Mouse (Mus musculus): ENCODE data around the gene Grcc10. TPM values are rescaled to one million over a fixed set of nuclear protein-coding genes. Genes with fewer than 3 reads are reported as not detected.

The Grcc10 gene
- polyA plus RNA-seq, 1 experiment from 2014 or later = 549 TPM

- Histone ChIP-seq H3K27ac (replicated peaks; ENCODE audit: low read depth, low read length) (no peak overlapping the region), H3K4me3 (ENCODE audit: low read depth, low read length) (no peak overlapping the region), H3K4me1 (ENCODE audit: control insufficient read depth, insufficient read depth, low read length) (no peaks in the 10 kb centered on the region), H3K27me3 (ENCODE audit: control insufficient read depth, insufficient read depth, low read length) (no peaks in the 10 kb centered on the region), H3K4me2 (ENCODE audit: low read depth, severe bottlenecking) (no peak overlapping the region), H3K9me3 (ENCODE audit: control insufficient read depth, low read length) (no peaks in the 10 kb centered on the region), H3K9ac (ENCODE audit: low read length) (no peak overlapping the region), H3K36me3 (ENCODE audit: control insufficient read depth, insufficient read depth, low read length) (peaks cover 9% of the 10 kb centered on the region)
- ATAC-seq (ENCODE audit: insufficient number of reproducible peaks, low FRiP score, low TSS enrichment, low read depth) (no peak), DNase-seq (ENCODE audit: low spot score) (no peak)
- WGBS = 84% methylated on average over 6 of the region's 6 CpGs
Observed at GRCm38 (mm10) chr6:124698751-124699150, 42.4 kb downstream of the Grcc10 start.

GRCm38 (mm10) chr6:124696441-124697150 lies 44.6 kb downstream of the Grcc10 start:
- DNase-seq (ENCODE audit: low spot score) (no peak), ATAC-seq (ENCODE audit: insufficient number of reproducible peaks, low FRiP score, low TSS enrichment, low read depth) (no peak)
- Histone ChIP-seq H3K4me3 (ENCODE audit: low read depth, low read length) (no peak overlapping the region), H3K9me3 (ENCODE audit: control insufficient read depth, low read length) (no peaks in the 10 kb centered on the region), H3K27ac (replicated peaks; ENCODE audit: low read depth, low read length) (no peak overlapping the region), H3K9ac (ENCODE audit: low read length) (no peak overlapping the region), H3K36me3 (ENCODE audit: control insufficient read depth, insufficient read depth, low read length) (peaks cover 3% of the 10 kb centered on the region), H3K27me3 (ENCODE audit: control insufficient read depth, insufficient read depth, low read length) (no peaks in the 10 kb centered on the region), H3K4me1 (ENCODE audit: control insufficient read depth, insufficient read depth, low read length) (no peaks in the 10 kb centered on the region), H3K4me2 (ENCODE audit: low read depth, severe bottlenecking) (no peak overlapping the region)
- 95% methylated on average over 7 of the region's 7 CpGs for WGBS

GRCm38 (mm10) chr6:124694166-124694955 lies 46.8 kb downstream of the Grcc10 start:
- no peaks in the 10 kb centered on the region for H3K27me3 ChIP-seq (ENCODE audit: control insufficient read depth, insufficient read depth, low read length)
- H3K9ac ChIP-seq (ENCODE audit: low read length) = no peak overlapping the region
- no peaks in the 10 kb centered on the region for H3K9me3 ChIP-seq (ENCODE audit: control insufficient read depth, low read length)
- no peak overlapping the region for H3K27ac ChIP-seq (replicated peaks; ENCODE audit: low read depth, low read length)
- no peak overlapping the region for H3K4me3 ChIP-seq (ENCODE audit: low read depth, low read length)
- no peaks in the 10 kb centered on the region for H3K4me1 ChIP-seq (ENCODE audit: control insufficient read depth, insufficient read depth, low read length)
- WGBS = 84% methylated on average over 15 of the region's 15 CpGs
- peaks cover under 1% of the 10 kb centered on the region for H3K36me3 ChIP-seq (ENCODE audit: control insufficient read depth, insufficient read depth, low read length)
- DNase-seq (ENCODE audit: low spot score) (no peak), ATAC-seq (ENCODE audit: insufficient number of reproducible peaks, low FRiP score, low TSS enrichment, low read depth) (no peak)
- no peak overlapping the region for H3K4me2 ChIP-seq (ENCODE audit: low read depth, severe bottlenecking)

DNA sequence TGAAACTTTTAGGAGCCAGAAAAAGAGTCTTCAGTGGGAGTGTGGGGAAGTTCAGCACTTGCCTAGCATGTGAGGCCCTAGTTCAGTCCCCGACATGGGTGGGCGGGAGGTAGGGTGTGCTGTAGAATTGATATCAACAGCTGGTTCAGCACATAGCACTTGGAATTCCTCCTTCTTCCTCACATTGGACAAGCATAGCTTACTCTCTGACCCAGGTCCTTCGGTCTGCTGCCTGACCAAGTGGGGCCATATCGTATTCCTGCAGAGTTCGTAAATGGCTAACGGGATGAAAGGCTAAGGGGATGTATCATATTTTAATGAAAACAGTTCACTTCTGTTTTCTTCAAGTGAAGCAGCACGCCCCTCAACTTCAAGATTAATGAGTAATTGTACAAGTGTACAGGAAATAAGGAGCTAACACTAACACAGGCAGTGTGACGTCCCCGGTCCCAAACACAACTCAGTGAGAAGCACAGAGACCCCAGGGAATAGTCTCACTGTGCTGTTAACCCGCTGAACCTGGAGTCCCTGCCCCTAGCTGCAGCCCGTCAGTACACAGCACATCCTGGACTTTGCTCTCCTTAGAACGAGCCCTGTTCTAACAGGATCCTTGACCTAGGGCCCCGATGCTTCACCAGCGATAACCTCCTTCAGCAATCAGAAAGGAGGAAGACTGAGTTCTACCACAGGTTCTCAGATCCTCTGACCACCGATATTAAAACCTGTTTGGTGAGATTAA lies 47.8 kb downstream of the Grcc10 start:
- Histone ChIP-seq H3K36me3 (ENCODE audit: control insufficient read depth, insufficient read depth, low read length) (no peaks in the 10 kb centered on the region), H3K4me3 (ENCODE audit: low read depth, low read length) (no peak overlapping the region), H3K27ac (replicated peaks; ENCODE audit: low read depth, low read length) (no peak overlapping the region), H3K9me3 (ENCODE audit: control insufficient read depth, low read length) (no peaks in the 10 kb centered on the region), H3K4me1 (ENCODE audit: control insufficient read depth, insufficient read depth, low read length) (no peaks in the 10 kb centered on the region), H3K27me3 (ENCODE audit: control insufficient read depth, insufficient read depth, low read length) (no peaks in the 10 kb centered on the region), H3K4me2 (ENCODE audit: low read depth, severe bottlenecking) (no peak overlapping the region), H3K9ac (ENCODE audit: low read length) (no peak overlapping the region)
- no peak for DNase-seq (ENCODE audit: low spot score)
- 76% methylated on average over 15 of the region's 15 CpGs for WGBS
- ATAC-seq (ENCODE audit: insufficient number of reproducible peaks, low FRiP score, low TSS enrichment, low read depth) = no peak; the same call in 1 of the 2 replicates

- no peak overlapping the region for H3K4me2 ChIP-seq (ENCODE audit: low read depth, severe bottlenecking)
- DNase-seq (ENCODE audit: low spot score) (no peak), ATAC-seq (ENCODE audit: insufficient number of reproducible peaks, low FRiP score, low TSS enrichment, low read depth) (no peak)
- no peaks in the 10 kb centered on the region for H3K27me3 ChIP-seq (ENCODE audit: control insufficient read depth, insufficient read depth, low read length)
- H3K9ac ChIP-seq (ENCODE audit: low read length) = no peak overlapping the region
- H3K36me3 ChIP-seq (ENCODE audit: control insufficient read depth, insufficient read depth, low read length) = no peaks in the 10 kb centered on the region
- no peaks in the 10 kb centered on the region for H3K9me3 ChIP-seq (ENCODE audit: control insufficient read depth, low read length)
- H3K27ac ChIP-seq (replicated peaks; ENCODE audit: low read depth, low read length) = no peak overlapping the region
- 94% methylated on average over 3 of the region's 3 CpGs for WGBS
- no peak overlapping the region for H3K4me3 ChIP-seq (ENCODE audit: low read depth, low read length)
- H3K4me1 ChIP-seq (ENCODE audit: control insufficient read depth, insufficient read depth, low read length) = no peaks in the 10 kb centered on the region
Observed at GRCm38 (mm10) chr6:124690517-124690916, 50.7 kb downstream of the Grcc10 start.

MicroRNA genes within 50 kb of the gene (microRNA counts, 519-probe panel; counts per million panel counts)
- microRNA mmu-miR-141 = 777 counts per million, percentile 3 among the panel's probes with 10 or more counts
- microRNA mmu-miR-200c = 3,983 counts per million, percentile 57 among the panel's probes with 10 or more counts

Small RNA genes within 50 kb of the gene (microRNA-seq; reads per million reads assigned to microRNA genes)
- 218 reads per million, percentile 59 among the genes with 10 or more reads in this experiment for gene Mir141
- 1,614 reads per million, percentile 79 among the genes with 10 or more reads in this experiment for gene Mir200c

Other genes with a start within 250 kb of the Grcc10 start
- 0.33 and 0.47 TPM in 2 replicates for gene C1rl, start 248.3 kb downstream of the Grcc10 start, polyA plus RNA-seq (2014; fragmentation: Nextera tagmentation; extraction: Ambion mirVana)
- 0.19 and 0.23 TPM in 2 replicates for gene C1ra, start 229.0 kb downstream of the Grcc10 start, polyA plus RNA-seq (2014; fragmentation: Nextera tagmentation; extraction: Ambion mirVana)
- 0.41 and 0.50 TPM in 2 replicates for gene C1s1, start 199.0 kb downstream of the Grcc10 start, polyA plus RNA-seq (2014; fragmentation: Nextera tagmentation; extraction: Ambion mirVana)
- gene C1rb, start 171.1 kb downstream of the Grcc10 start, polyA plus RNA-seq (2014; fragmentation: Nextera tagmentation; extraction: Ambion mirVana) = not detected in 2 replicates
- not detected in 2 replicates for gene C1s2, start 105.3 kb downstream of the Grcc10 start, polyA plus RNA-seq (2014; fragmentation: Nextera tagmentation; extraction: Ambion mirVana)
- 44.1 and 46.1 TPM in 2 replicates for gene Lpcat3, start 78.3 kb downstream of the Grcc10 start, polyA plus RNA-seq (2014; fragmentation: Nextera tagmentation; extraction: Ambion mirVana)
- gene Emg1, start 29.2 kb downstream of the Grcc10 start, polyA plus RNA-seq (2014; fragmentation: Nextera tagmentation; extraction: Ambion mirVana) = 244 and 253 TPM in 2 replicates
- 424 and 427 TPM in 2 replicates for gene Phb2, start 29.0 kb downstream of the Grcc10 start, polyA plus RNA-seq (2014; fragmentation: Nextera tagmentation; extraction: Ambion mirVana)
- 7.8 and 8.7 TPM in 2 replicates for gene Ptpn6, start 2.7 kb downstream of the Grcc10 start, polyA plus RNA-seq (2014; fragmentation: Nextera tagmentation; extraction: Ambion mirVana)
- 0.13 TPM in 1 of 2 replicates, not detected in the other for gene Gm45234, start 14.6 kb upstream of the Grcc10 start, polyA plus RNA-seq (2014; fragmentation: Nextera tagmentation; extraction: Ambion mirVana)
- gene Atn1, start 15.2 kb upstream of the Grcc10 start, polyA plus RNA-seq (2014; fragmentation: Nextera tagmentation; extraction: Ambion mirVana) = 13.1 and 14.0 TPM in 2 replicates
- 1.8 and 3.0 TPM in 2 replicates for gene Eno2, start 28.3 kb upstream of the Grcc10 start, polyA plus RNA-seq (2014; fragmentation: Nextera tagmentation; extraction: Ambion mirVana)
- 0.91 and 1.0 TPM in 2 replicates for gene Lrrc23, start 38.4 kb upstream of the Grcc10 start, polyA plus RNA-seq (2014; fragmentation: Nextera tagmentation; extraction: Ambion mirVana)
- 5.3 and 5.5 TPM in 2 replicates for gene Spsb2, start 67.3 kb upstream of the Grcc10 start, polyA plus RNA-seq (2014; fragmentation: Nextera tagmentation; extraction: Ambion mirVana)
- 724 and 825 TPM in 2 replicates for gene Tpi1, start 72.9 kb upstream of the Grcc10 start, polyA plus RNA-seq (2014; fragmentation: Nextera tagmentation; extraction: Ambion mirVana)
- 152 and 153 TPM in 2 replicates for gene Usp5, start 88.1 kb upstream of the Grcc10 start, polyA plus RNA-seq (2014; fragmentation: Nextera tagmentation; extraction: Ambion mirVana)
- 243 and 249 TPM in 2 replicates for gene Cdca3, start 88.2 kb upstream of the Grcc10 start, polyA plus RNA-seq (2014; fragmentation: Nextera tagmentation; extraction: Ambion mirVana)
- gene Gnb3, start 98.9 kb upstream of the Grcc10 start, polyA plus RNA-seq (2014; fragmentation: Nextera tagmentation; extraction: Ambion mirVana) = 0.40 and 0.43 TPM in 2 replicates
- gene P3h3, start 116.4 kb upstream of the Grcc10 start, polyA plus RNA-seq (2014; fragmentation: Nextera tagmentation; extraction: Ambion mirVana) = 23.1 and 25.4 TPM in 2 replicates
- 0.92 and 0.98 TPM in 2 replicates for gene Gpr162, start 122.6 kb upstream of the Grcc10 start, polyA plus RNA-seq (2014; fragmentation: Nextera tagmentation; extraction: Ambion mirVana)
- gene Cd4, start 146.8 kb upstream of the Grcc10 start, polyA plus RNA-seq (2014; fragmentation: Nextera tagmentation; extraction: Ambion mirVana) = 0.06 TPM in 1 of 2 replicates, not detected in the other
- gene Lag3, start 170.3 kb upstream of the Grcc10 start, polyA plus RNA-seq (2014; fragmentation: Nextera tagmentation; extraction: Ambion mirVana) = 0.88 and 1.4 TPM in 2 replicates
- 221 and 223 TPM in 2 replicates for gene Ptms, start 178.7 kb upstream of the Grcc10 start, polyA plus RNA-seq (2014; fragmentation: Nextera tagmentation; extraction: Ambion mirVana)
- gene Mlf2, start 190.0 kb upstream of the Grcc10 start, polyA plus RNA-seq (2014; fragmentation: Nextera tagmentation; extraction: Ambion mirVana) = 406 and 414 TPM in 2 replicates
- 126 and 129 TPM in 2 replicates for gene Cops7a, start 224.2 kb upstream of the Grcc10 start, polyA plus RNA-seq (2014; fragmentation: Nextera tagmentation; extraction: Ambion mirVana)